Mouse (Mus musculus) liver, embryonic 14.5 days (tissue): ENCODE results near the gene Epn1.

ENCODE experiments used
- CTCF ChIP-seq: IDR thresholded peaks from 2 replicates; pipeline ENCODE4 v1.5.1; 2016; ENCODE audit warnings: antibody characterized with exemption, low read depth, control low read depth
- EP300 ChIP-seq: IDR thresholded peaks from 2 replicates; pipeline ENCODE4 v1.6.1; 2016; ENCODE audit warnings: antibody characterized with exemption, low read depth

DNA sequence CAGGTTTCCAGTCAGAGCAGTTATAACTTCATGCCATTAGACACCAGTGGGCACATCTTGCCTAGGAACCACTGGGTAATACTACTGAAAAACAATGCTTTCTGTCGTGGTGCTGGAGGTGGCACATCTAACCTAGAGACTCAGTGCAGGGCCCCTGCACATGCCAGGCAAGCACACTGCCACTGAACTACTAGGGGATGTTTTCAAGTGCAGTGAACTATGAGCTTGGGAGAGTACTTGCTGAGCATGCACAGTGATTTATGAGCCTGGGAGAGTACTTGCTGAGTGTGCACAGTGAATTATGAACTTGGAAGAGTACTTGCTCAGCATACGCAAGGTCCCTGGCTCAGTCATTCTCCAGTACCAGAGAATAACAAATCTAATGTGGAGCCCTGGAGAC is 22.5 kb downstream of the Epn1 start:
- TF ChIP-seq EP300 (no peak), CTCF (no peak)
